Mouse (Mus musculus): ENCODE data around the gene Gss. TPM values are rescaled to one million over a fixed set of nuclear protein-coding genes. Genes with fewer than 3 reads are reported as not detected.

Gene Gss
- polyA plus RNA-seq (2014; fragmentation: Illumina TruSeq; extraction: RNeasy Lipid Tissue Mini Kit (QIAGEN cat#74804); ENCODE audit: low replicate concordance): 6.2 TPM

GRCm38 (mm10) chr2:155592137-155592853 is at the start of gene Gss:
Gene Gss (minus strand): TSS chr2:155592810.

GRCm38 (mm10) chr2:155610978-155611377 is 18.4 kb upstream of the Gss start, which contains the start of gene Myh7b:
Gene Myh7b (plus strand): TSS chr2:155611212.

GRCm38 (mm10) chr2:155517455-155518423 is 74.9 kb downstream of the Gss start, which contains the start of the genes Acss2 and Ggt7:
Gene Acss2 (plus strand): TSS chr2:155517948.
Gene Ggt7 (minus strand): TSS chr2:155518237.

Other genes with a start within 250 kb of the Gss start
- gene Pigu, start 235.4 kb downstream of the Gss start, polyA plus RNA-seq (2014; fragmentation: Illumina TruSeq; extraction: RNeasy Lipid Tissue Mini Kit (QIAGEN cat#74804); ENCODE audit: low replicate concordance): 39.4 TPM
- gene Trp53inp2, start 211.8 kb downstream of the Gss start, polyA plus RNA-seq (2014; fragmentation: Illumina TruSeq; extraction: RNeasy Lipid Tissue Mini Kit (QIAGEN cat#74804); ENCODE audit: low replicate concordance): 79.7 TPM
- 53.3 TPM for gene Ncoa6, start 118.9 kb downstream of the Gss start, polyA plus RNA-seq (2014; fragmentation: Illumina TruSeq; extraction: RNeasy Lipid Tissue Mini Kit (QIAGEN cat#74804); ENCODE audit: low replicate concordance)
- 17.9 TPM for gene Acss2, start 74.9 kb downstream of the Gss start, polyA plus RNA-seq (2014; fragmentation: Illumina TruSeq; extraction: RNeasy Lipid Tissue Mini Kit (QIAGEN cat#74804); ENCODE audit: low replicate concordance)
- gene Ggt7, start 74.6 kb downstream of the Gss start, polyA plus RNA-seq (2014; fragmentation: Illumina TruSeq; extraction: RNeasy Lipid Tissue Mini Kit (QIAGEN cat#74804); ENCODE audit: low replicate concordance): not detected
- not detected for gene Myh7b, start 18.4 kb upstream of the Gss start, polyA plus RNA-seq (2014; fragmentation: Illumina TruSeq; extraction: RNeasy Lipid Tissue Mini Kit (QIAGEN cat#74804); ENCODE audit: low replicate concordance)
- 72.8 TPM for gene Trpc4ap, start 99.6 kb upstream of the Gss start, polyA plus RNA-seq (2014; fragmentation: Illumina TruSeq; extraction: RNeasy Lipid Tissue Mini Kit (QIAGEN cat#74804); ENCODE audit: low replicate concordance)
- 11.5 TPM for gene Edem2, start 136.7 kb upstream of the Gss start, polyA plus RNA-seq (2014; fragmentation: Illumina TruSeq; extraction: RNeasy Lipid Tissue Mini Kit (QIAGEN cat#74804); ENCODE audit: low replicate concordance)
- not detected for gene Gm17581, start 143.1 kb upstream of the Gss start, polyA plus RNA-seq (2014; fragmentation: Illumina TruSeq; extraction: RNeasy Lipid Tissue Mini Kit (QIAGEN cat#74804); ENCODE audit: low replicate concordance)
- 4.1 TPM for gene Procr, start 158.3 kb upstream of the Gss start, polyA plus RNA-seq (2014; fragmentation: Illumina TruSeq; extraction: RNeasy Lipid Tissue Mini Kit (QIAGEN cat#74804); ENCODE audit: low replicate concordance)
- not detected for gene Mmp24, start 182.5 kb upstream of the Gss start, polyA plus RNA-seq (2014; fragmentation: Illumina TruSeq; extraction: RNeasy Lipid Tissue Mini Kit (QIAGEN cat#74804); ENCODE audit: low replicate concordance)
- 13.2 TPM for gene BC029722, start 226.6 kb upstream of the Gss start, polyA plus RNA-seq (2014; fragmentation: Illumina TruSeq; extraction: RNeasy Lipid Tissue Mini Kit (QIAGEN cat#74804); ENCODE audit: low replicate concordance)
- 14.6 TPM for gene Eif6, start 234.1 kb upstream of the Gss start, polyA plus RNA-seq (2014; fragmentation: Illumina TruSeq; extraction: RNeasy Lipid Tissue Mini Kit (QIAGEN cat#74804); ENCODE audit: low replicate concordance)
- 0.41 TPM for gene Fam83c, start 242.0 kb upstream of the Gss start, polyA plus RNA-seq (2014; fragmentation: Illumina TruSeq; extraction: RNeasy Lipid Tissue Mini Kit (QIAGEN cat#74804); ENCODE audit: low replicate concordance)